Mouse (Mus musculus) forebrain, embryonic 13.5 days (tissue): Measurements from ENCODE around the gene Rps6ka2. TPM values are rescaled to one million over a fixed set of nuclear protein-coding genes. Genes with fewer than 3 reads are reported as not detected.

ENCODE experiments used
- ATAC-seq: fragments of 200-750 bp; cut with Nextera tagmentation; 2 replicates; pipeline ENCODE4 v1.8.0; 2017
- H3K27ac ChIP-seq: fragments of 300-500 bp; sonication (generic); 2 replicates; pipeline ENCODE4 v1.5.1; 2015; ENCODE audit warnings: inconsistent platforms, mild to moderate bottlenecking, moderate library complexity
- H3K27me3 ChIP-seq: fragments of 300-500 bp; sonication (generic); 2 replicates; pipeline ENCODE4 v1.6.1; 2015; ENCODE audit warnings: mild to moderate bottlenecking, inconsistent platforms
- H3K36me3 ChIP-seq: fragments of 300-500 bp; sonication (generic); 2 replicates; pipeline ENCODE4 v1.6.1; 2015; ENCODE audit warnings: mild to moderate bottlenecking, inconsistent platforms; ENCODE audit not compliant: poor library complexity, severe bottlenecking
- H3K4me1 ChIP-seq: fragments of 300-500 bp; sonication (generic); 2 replicates; pipeline ENCODE4 v1.6.1; 2015; ENCODE audit warnings: inconsistent platforms
- H3K4me2 ChIP-seq: fragments of 300-500 bp; sonication (generic); 2 replicates; pipeline ENCODE4 v1.6.1; 2015; ENCODE audit warnings: inconsistent platforms, mild to moderate bottlenecking, moderate library complexity
- H3K4me3 ChIP-seq: fragments of 300-500 bp; sonication (generic); 2 replicates; pipeline ENCODE4 v1.5.1; 2015; ENCODE audit warnings: mild to moderate bottlenecking, inconsistent platforms
- H3K9ac ChIP-seq: fragments of 300-500 bp; sonication (generic); 2 replicates; pipeline ENCODE4 v1.6.1; 2015; ENCODE audit warnings: mild to moderate bottlenecking, inconsistent platforms
- H3K9me3 ChIP-seq: fragments of 300-500 bp; sonication (generic); replicated peaks from 2 replicates; pipeline ENCODE4 v1.6.1; 2016; ENCODE audit warnings: inconsistent platforms
- WGBS: fragments of 180-500 bp; shearing (Covaris S2); methylation state at CpG from one replicate; pipeline ENCODE4 v1.1.7; 2015; 5-methylcytosine and 5-hydroxymethylcytosine counted together
- polyA plus RNA-seq: library from polyadenylated mRNA; unstranded; fragments of >200 nt; fragmentation: Nextera tagmentation; extraction: Ambion mirVana; gene quantifications from 2 replicates; pipeline ENCODE4 v1.2.1, GENCODE M21; 2015

Rps6ka2 gene
- polyA plus RNA-seq, 1 experiment from 2014 or later: 17.7 TPM

DNA sequence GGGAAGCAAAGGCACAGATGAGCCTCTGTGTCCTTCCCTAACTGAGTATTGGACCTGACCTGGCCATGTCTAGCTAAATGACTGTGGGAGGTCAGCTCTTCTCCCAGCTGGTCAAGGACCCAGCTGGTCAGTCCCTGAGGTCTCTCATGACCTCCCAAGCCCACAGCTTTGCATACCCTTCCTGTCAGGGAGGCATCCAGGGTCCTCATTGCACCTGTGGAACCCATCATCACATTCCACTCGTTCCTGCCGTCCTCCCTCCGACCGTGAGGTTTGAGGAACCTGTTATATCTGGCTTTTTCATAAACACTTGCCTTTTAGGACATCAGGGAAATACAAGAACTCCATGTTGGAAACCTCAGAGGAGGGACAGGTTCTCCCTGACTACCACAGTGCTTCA, 95.4 kb downstream of the Rps6ka2 start:
- Histone ChIP-seq H3K4me2 (no peak overlapping the region), H3K27me3 (no peaks in the 10 kb centered on the region), H3K36me3 (0 out of 2 replicates have a peak, but pooled peaks cover 5% of the 10 kb centered on the region), H3K27ac (peak overlapping the region; percentile 1; the same call in 1 of the 2 replicates), H3K4me1 (peaks cover 30% of the 10 kb centered on the region), H3K9me3 (no peaks in the 10 kb centered on the region), H3K4me3 (no peak overlapping the region), H3K9ac (no peak overlapping the region)
- no peak for ATAC-seq
- WGBS: 93% methylated on average over 4 of the region's 4 CpGs

DNA sequence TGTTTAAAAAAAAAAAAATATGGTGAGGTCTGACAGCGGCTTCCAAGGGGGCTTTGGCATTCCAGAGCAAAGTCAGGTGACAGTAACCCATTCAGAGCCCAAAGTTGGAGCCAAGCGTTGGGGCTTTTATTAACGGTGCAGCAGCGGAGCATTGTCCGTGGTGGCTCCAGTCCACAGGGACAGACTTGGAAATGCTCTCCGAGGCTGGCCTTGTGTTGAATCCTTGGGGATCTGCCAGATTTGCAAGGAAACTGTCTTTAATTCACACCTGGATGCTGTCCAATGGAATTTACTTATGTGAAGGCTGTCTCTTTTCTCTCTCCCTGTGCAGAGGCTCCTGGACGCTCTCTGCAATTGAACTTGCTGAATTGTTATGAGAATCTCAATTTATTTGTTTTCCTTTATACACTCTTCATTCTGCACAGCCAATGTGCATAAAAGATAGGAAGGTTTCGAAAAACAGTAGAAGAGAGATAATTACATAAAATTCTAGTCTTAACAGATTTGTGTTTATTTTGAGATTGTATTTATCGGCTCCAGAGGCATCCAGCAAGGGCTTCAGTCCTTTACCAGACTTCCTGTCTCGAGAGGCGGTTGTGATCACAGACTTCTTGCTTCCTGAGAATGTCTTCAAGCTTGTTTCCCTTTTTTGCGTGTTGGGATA, 95.9 kb downstream of the Rps6ka2 start:
- 39% methylated on average over 12 of the region's 12 CpGs for WGBS
- Histone ChIP-seq H3K9me3 (no peaks in the 10 kb centered on the region), H3K27ac (peak overlapping the region; percentile 4), H3K27me3 (no peaks in the 10 kb centered on the region), H3K4me3 (no peak overlapping the region), H3K4me1 (peaks cover 30% of the 10 kb centered on the region), H3K36me3 (0 out of 2 replicates have a peak, but pooled peaks cover 5% of the 10 kb centered on the region), H3K4me2 (no peak overlapping the region), H3K9ac (no peak overlapping the region)
- no peak for ATAC-seq

DNA sequence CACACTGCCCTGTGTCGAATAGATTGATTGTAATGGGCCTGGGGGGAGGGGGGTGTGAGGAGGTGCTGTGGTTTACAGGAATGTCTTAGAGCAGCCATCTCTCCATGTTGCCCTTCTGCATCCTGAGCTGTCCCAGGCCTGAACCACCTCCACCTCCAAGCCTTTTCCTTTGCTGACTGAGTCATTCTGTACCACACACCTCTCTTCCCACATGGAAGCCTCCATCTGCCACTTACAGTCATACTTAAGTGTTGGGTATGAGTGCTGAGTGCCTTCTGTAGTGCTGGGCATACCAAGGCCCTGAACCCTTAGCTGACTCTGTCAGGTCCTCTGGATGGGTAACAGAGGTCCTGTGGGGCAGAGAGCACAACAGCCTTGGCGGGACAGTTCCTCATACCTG, 97.9 kb downstream of the Rps6ka2 start:
- no peak for ATAC-seq
- no peak overlapping the region for H3K9ac ChIP-seq
- H3K4me1 ChIP-seq: peaks cover 35% of the 10 kb centered on the region
- 90% methylated on average over 2 of the region's 2 CpGs for WGBS
- no peak overlapping the region for H3K27ac ChIP-seq
- H3K9me3 ChIP-seq: no peaks in the 10 kb centered on the region
- no peak overlapping the region for H3K4me3 ChIP-seq
- no peak overlapping the region for H3K4me2 ChIP-seq
- H3K27me3 ChIP-seq: no peaks in the 10 kb centered on the region
- 0 out of 2 replicates have a peak, but pooled peaks cover 5% of the 10 kb centered on the region for H3K36me3 ChIP-seq

DNA sequence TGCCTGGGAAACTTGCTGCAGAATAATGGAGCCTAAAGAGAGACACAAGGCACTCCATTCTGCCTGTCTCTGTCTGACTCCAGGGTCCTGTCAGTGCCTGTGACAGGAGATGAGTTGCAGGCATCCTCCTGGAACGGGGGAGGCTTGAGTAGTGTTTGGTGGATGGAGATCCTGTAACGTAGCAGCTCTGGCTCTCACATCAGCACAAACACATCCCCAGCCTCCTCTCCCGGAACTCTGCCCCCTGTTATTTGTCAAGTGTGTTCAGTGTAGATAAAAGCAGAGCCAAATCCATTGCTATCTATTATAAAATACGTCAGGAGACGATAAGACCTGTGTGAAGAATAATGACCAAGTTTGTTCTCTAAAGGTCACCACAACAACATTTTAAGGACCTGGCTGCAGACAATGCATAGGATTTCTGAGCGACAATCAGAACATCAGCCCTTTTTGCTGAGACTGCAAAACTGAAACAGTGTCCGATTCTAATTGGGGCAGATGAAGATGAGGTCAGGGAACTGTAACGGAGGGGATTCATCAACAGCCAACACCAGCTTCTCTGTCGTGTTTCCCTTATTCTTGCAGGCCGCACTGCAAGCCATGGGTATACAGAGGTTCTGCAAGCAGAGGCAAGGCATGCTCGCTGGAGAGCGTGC, 99.4 kb downstream of the Rps6ka2 start:
- Histone ChIP-seq H3K4me3 (no peak overlapping the region), H3K9me3 (no peaks in the 10 kb centered on the region), H3K36me3 (0 out of 2 replicates have a peak, but pooled peaks cover 10% of the 10 kb centered on the region), H3K4me1 (peaks cover 36% of the 10 kb centered on the region), H3K27me3 (no peaks in the 10 kb centered on the region), H3K9ac (no peak overlapping the region), H3K4me2 (no peak overlapping the region), H3K27ac (no peak overlapping the region; the same call in 1 of the 2 replicates)
- WGBS: 70% methylated on average over 12 of the region's 12 CpGs
- ATAC-seq: no peak

DNA sequence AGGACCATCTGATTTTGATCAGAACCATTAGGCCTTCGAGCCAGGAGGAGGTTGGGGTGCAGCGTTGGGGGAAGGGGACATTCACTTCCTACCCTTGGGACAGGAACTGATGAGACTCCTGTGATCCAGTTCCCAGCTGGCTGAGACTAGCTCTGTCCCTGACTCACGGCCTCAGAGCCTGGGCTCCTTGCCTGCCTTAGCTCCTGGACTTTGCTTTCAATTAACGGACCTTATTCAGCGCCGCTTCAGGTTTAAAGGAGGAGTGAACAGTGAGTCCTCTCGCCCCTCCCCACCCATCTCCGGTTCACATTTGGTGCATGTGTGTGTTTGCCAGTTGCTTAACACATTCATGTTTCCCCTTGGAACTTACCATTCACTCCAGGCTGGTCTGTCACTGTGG, 100.6 kb downstream of the Rps6ka2 start:
- 82% methylated on average over 8 of the region's 8 CpGs for WGBS
- Histone ChIP-seq H3K27ac (no peak overlapping the region), H3K9ac (no peak overlapping the region)

DNA sequence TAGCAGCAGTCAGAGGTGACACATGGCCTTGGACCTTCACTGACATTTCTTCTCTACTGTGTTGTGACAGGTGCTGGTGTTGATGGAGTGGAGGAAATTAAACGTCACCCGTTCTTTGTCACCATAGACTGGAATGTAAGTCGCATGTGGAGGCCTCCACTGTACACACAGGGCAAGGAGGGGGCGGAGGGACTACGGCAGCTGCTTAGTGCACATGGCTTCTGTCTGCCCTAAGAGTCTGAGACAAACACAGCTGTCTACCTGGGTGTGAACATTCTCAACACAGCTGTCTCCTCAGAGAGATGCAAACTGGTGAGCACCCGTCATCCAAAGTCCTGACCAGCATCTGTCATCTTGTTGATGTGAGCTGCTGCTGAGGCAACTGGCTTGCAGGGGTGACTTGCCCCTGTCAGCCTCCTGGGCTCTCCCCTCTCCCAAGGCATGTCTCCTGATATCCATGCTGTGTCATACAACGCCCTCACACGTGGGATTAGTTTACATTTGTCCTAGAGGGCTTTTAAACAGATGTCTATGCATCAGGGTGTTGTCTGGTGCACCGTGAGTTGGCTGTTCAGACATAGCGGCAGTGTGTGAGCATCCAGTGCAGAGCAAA, 101.7 kb downstream of the Rps6ka2 start:
- 64% methylated on average over 10 of the region's 10 CpGs for WGBS
- 0 out of 2 replicates have a peak, but pooled peaks cover 5% of the 10 kb centered on the region for H3K36me3 ChIP-seq
- H3K27ac ChIP-seq: no peak overlapping the region
- no peak overlapping the region for H3K4me2 ChIP-seq
- no peak overlapping the region for H3K4me3 ChIP-seq
- peaks cover 20% of the 10 kb centered on the region for H3K4me1 ChIP-seq
- 0 out of 2 replicates have a peak, but pooled peaks have one; percentile 59 for ATAC-seq
- no peaks in the 10 kb centered on the region for H3K9me3 ChIP-seq
- no peaks in the 10 kb centered on the region for H3K27me3 ChIP-seq
- H3K9ac ChIP-seq: no peak overlapping the region

More for the DNA sequence above, 100.6 kb downstream of the Rps6ka2 start:
- Histone ChIP-seq H3K36me3 (0 out of 2 replicates have a peak, but pooled peaks cover 5% of the 10 kb centered on the region), H3K4me3 (no peak overlapping the region), H3K27me3 (no peaks in the 10 kb centered on the region), H3K4me1 (peaks cover 31% of the 10 kb centered on the region), H3K9me3 (no peaks in the 10 kb centered on the region), H3K4me2 (no peak overlapping the region)
- ATAC-seq: no peak

DNA sequence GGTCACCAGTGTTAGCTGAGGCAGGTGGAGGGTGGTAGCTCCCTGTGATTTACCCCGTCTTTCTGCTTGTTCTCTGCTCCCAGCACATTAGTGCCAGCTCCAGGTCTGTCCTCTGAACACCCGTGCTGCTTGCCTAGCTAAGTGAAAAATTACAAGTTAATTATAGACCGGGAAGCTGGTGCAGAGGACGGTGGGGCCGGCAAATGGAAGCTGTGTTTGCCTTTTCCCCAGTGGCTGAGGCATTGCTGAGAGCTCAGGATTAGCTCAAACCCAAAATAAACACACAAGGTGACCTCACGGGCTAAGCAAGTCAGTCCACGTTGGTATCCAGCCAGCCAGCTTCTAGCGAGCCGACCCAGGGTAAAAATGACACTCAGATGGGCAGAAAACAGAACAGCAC, 103.1 kb downstream of the Rps6ka2 start:
- no peaks in the 10 kb centered on the region for H3K9me3 ChIP-seq
- 63% methylated on average over 9 of the region's 9 CpGs for WGBS
- H3K9ac ChIP-seq: no peak overlapping the region
- H3K27me3 ChIP-seq: no peaks in the 10 kb centered on the region
- ATAC-seq: no peak
- H3K27ac ChIP-seq: no peak overlapping the region
- H3K36me3 ChIP-seq: peaks cover 10% of the 10 kb centered on the region; the same call in 1 of the 2 replicates
- H3K4me2 ChIP-seq: no peak overlapping the region
- H3K4me1 ChIP-seq: peaks cover 14% of the 10 kb centered on the region
- no peak overlapping the region for H3K4me3 ChIP-seq

DNA sequence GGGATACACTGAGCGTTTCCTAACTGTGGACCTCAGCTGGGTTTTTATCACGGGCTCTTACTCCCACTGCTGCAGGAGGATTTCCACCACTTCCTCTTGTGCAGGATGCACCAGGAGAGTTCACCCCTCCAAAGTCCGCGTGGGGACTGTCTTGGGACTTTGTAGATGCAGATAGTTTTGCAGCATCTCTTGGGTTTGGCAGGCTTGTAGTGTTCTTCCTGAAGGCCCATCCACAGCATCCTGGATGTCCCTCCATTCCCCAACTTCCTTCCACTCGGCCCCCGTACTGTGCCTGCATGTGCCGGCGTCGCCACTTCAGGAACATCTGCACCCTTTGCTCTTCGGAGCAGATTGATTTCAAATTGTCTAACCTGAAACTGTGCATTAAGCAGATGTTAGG, 103.9 kb downstream of the Rps6ka2 start:
- ATAC-seq: no peak
- Histone ChIP-seq H3K4me3 (no peak overlapping the region), H3K9ac (no peak overlapping the region), H3K27ac (no peak overlapping the region), H3K9me3 (no peaks in the 10 kb centered on the region), H3K4me2 (no peak overlapping the region), H3K36me3 (peaks cover 17% of the 10 kb centered on the region; the same call in 1 of the 2 replicates), H3K4me1 (peaks cover 12% of the 10 kb centered on the region), H3K27me3 (no peaks in the 10 kb centered on the region)
- 96% methylated on average over 10 of the region's 10 CpGs for WGBS

DNA sequence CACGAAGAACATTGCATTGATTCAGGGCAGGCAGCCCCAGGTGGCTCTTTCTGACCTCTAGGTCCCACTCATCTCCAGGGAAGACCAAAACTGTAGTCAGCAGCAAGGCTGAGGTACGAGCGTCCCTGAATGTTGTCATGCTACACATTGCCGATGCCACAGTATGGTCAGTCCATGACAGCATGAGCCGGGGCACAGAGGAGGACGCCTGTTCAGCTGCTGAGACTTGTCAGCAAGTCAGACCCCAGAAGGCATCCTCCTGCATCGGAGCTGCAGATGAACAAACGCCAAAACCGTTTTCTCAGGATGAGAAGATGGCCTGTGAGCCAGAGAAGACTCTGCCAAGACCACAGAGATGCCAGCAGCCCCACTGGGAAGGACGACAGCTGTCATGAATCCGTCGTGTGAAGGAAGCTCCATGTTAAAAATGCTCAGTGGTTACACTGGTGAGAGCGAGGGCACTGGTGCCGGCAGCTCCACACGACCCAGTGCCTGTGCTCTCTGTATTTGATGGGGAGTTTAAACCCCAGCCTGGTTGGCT, 108.9 kb downstream of the Rps6ka2 start:
- 88% methylated on average over 15 of the region's 15 CpGs for WGBS
- no peak; the same call in 1 of the 2 replicates for ATAC-seq

DNA sequence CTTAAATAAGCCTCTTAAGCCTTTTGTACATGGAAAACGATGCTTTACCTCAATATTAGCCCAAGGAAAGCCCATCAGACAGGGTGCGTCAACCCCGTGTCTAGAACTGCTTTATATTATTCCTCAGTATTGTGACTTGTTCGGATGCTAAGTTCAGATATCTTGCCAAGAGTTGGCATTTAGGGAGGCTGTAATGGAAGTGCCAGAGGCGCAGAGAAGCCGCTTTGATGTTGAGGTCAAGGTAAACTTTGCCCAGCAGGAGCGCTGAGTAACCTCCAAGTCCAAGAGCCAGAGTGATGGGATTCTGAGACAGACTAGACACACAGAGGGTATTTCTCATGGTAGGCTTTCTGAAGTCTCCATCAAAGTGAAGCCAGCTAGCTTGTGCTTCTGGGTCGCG, 109.3 kb downstream of the Rps6ka2 start:
- ATAC-seq: no peak
- 94% methylated on average over 9 of the region's 9 CpGs for WGBS

More for the DNA sequence above, 108.9 kb downstream of the Rps6ka2 start:
- Histone ChIP-seq H3K4me3 (no peak overlapping the region), H3K4me1 (no peaks in the 10 kb centered on the region), H3K9me3 (no peaks in the 10 kb centered on the region), H3K36me3 (peaks cover 45% of the 10 kb centered on the region), H3K9ac (no peak overlapping the region), H3K27me3 (no peaks in the 10 kb centered on the region), H3K27ac (0 out of 2 replicates have a peak overlapping the region, but pooled peaks have one; percentile 10), H3K4me2 (no peak overlapping the region)

DNA sequence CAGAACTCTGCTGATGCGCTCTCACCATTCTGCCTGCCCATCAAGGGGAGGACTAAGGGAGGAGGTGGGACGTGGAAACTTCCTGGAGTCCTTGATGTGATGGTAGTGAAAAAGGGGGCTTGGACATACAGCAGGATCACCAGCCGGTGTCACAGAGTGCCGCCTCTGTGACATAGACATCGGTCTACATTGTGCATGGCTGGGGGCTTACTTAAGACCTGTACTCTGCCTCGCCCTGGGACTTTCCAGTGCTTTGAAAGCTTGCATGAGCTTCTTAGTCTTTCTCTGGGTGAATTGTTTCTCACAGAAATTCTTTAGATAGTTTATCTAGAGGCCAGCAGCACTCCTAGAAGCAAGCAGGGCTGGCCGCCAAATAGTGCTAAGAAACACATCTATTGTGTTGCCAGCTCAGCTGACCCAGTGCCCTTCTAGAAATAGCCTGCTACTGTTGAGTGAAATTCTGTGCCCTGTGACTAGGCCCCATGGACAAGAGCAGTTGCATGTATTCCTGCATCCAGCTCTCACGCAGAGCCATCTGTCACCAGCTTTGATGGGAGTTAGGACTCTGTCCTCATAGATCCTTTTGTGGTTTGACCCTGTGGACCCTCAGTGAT, 114.5 kb downstream of the Rps6ka2 start:
- Histone ChIP-seq H3K4me2 (no peak overlapping the region), H3K9me3 (no peaks in the 10 kb centered on the region), H3K27me3 (no peaks in the 10 kb centered on the region), H3K9ac (no peak overlapping the region), H3K36me3 (peaks cover 37% of the 10 kb centered on the region), H3K4me3 (no peak overlapping the region), H3K4me1 (peaks cover 14% of the 10 kb centered on the region), H3K27ac (peak overlapping the region; percentile 19; the same call in 1 of the 2 replicates)
- ATAC-seq: no peak
- 74% methylated on average over 8 of the region's 8 CpGs for WGBS

More for the DNA sequence above, 109.3 kb downstream of the Rps6ka2 start:
- H3K4me3 ChIP-seq: no peak overlapping the region
- H3K9ac ChIP-seq: no peak overlapping the region
- no peaks in the 10 kb centered on the region for H3K9me3 ChIP-seq
- H3K27me3 ChIP-seq: no peaks in the 10 kb centered on the region
- peaks cover under 1% of the 10 kb centered on the region; the same call in 1 of the 2 replicates for H3K4me1 ChIP-seq
- peaks cover 45% of the 10 kb centered on the region for H3K36me3 ChIP-seq
- no peak overlapping the region for H3K4me2 ChIP-seq
- H3K27ac ChIP-seq: no peak overlapping the region
